Mouse (Mus musculus) C2C12 (cell line): ENCODE results near the gene Pfkl.

Experiments used
- CEBPB ChIP-seq: IDR thresholded peaks from one replicate; pipeline ENCODE4 v1.6.1; 2011; ENCODE audit warnings: low read depth, mild to moderate bottlenecking, control low read depth, moderate library complexity
- CTCF ChIP-seq: IDR thresholded peaks from one replicate; pipeline ENCODE4 v1.5.1; 2011; ENCODE audit not compliant: control insufficient read depth, insufficient read depth, insufficient read length
- MAX ChIP-seq: IDR thresholded peaks from one replicate; pipeline ENCODE4 v1.6.1; 2011; ENCODE audit warnings: mild to moderate bottlenecking, control low read depth

DNA sequence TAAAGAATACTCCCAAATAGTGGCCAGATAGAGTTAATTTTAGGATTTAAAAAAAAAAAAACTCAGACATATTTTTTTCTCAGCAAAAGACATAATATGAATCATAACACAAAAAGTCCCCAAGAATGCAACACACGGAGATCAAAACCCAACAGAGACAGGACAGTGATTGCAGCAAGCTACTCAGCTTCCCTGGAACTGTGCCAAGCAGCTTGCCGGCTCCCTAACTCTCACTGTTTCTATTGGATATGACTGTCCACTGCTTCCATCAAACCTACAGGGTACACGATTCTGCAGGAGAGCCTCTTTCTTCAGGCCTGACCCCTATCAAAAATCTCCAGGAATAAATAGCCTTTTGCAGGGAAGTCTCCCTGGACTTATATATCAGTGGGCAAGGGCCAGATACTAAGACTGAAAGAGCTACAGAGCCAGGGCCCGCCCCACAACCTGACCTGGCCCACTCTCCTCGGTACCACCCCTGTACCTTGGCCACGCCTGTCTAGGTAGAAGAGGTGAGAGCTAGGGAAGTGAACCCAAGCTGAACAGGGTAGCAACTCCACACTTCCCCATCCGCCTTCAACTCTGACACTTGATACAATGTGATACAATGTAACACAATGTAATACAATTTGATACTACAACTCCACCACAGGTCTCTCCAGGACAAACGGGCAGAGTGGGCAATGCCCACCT is 33.3 kb downstream of the Pfkl start:
- TF ChIP-seq CTCF (no peak), CEBPB (no peak), MAX (no peak)
